Mouse (Mus musculus) neural tube, embryonic 11.5 days (tissue): Measurements from ENCODE around the gene Ddx55. TPM values are rescaled to one million over a fixed set of nuclear protein-coding genes. Genes with fewer than 3 reads are reported as not detected.

ENCODE experiments used
- ATAC-seq: fragments of 200-750 bp; cut with Nextera tagmentation; 2 replicates; pipeline ENCODE4 v1.8.0; 2017; ENCODE audit warnings: moderate number of reproducible peaks, mild to moderate bottlenecking, moderate TSS enrichment, moderate library complexity; ENCODE audit not compliant: insufficient read depth, low FRiP score, low TSS enrichment
- DNase-seq: peaks from one replicate; pipeline ENCODE4 v3.0.0-alpha.2; 2015; ENCODE audit warnings: low spot score
- H3K27ac ChIP-seq: fragments of 300-500 bp; sonication (generic); 2 replicates; pipeline ENCODE4 v1.5.1; 2014; ENCODE audit warnings: low read depth, mild to moderate bottlenecking, low read length
- H3K27me3 ChIP-seq: fragments of 300-500 bp; sonication (generic); 2 replicates; pipeline ENCODE4 v1.6.1; 2014; ENCODE audit warnings: mild to moderate bottlenecking, low read length, mixed read lengths; ENCODE audit not compliant: control insufficient read depth, insufficient read depth
- H3K36me3 ChIP-seq: fragments of 300-500 bp; sonication (generic); 2 replicates; pipeline ENCODE4 v1.6.1; 2014; ENCODE audit warnings: mild to moderate bottlenecking, low read length, moderate library complexity, mixed read lengths; ENCODE audit not compliant: control insufficient read depth, insufficient read depth
- H3K4me1 ChIP-seq: fragments of 300-500 bp; sonication (generic); 2 replicates; pipeline ENCODE4 v1.6.1; 2014; ENCODE audit warnings: low read length, mixed read lengths; ENCODE audit not compliant: control insufficient read depth, insufficient read depth
- H3K4me2 ChIP-seq: fragments of 300-500 bp; sonication (generic); 2 replicates; pipeline ENCODE4 v1.6.1; 2014; ENCODE audit warnings: low read depth, mild to moderate bottlenecking, moderate library complexity
- H3K4me3 ChIP-seq: fragments of 300-500 bp; sonication (generic); 2 replicates; pipeline ENCODE4 v1.5.1; 2014; ENCODE audit warnings: low read depth, low read length
- H3K9ac ChIP-seq: fragments of 300-500 bp; sonication (generic); 2 replicates; pipeline ENCODE4 v1.6.1; 2014; ENCODE audit warnings: mild to moderate bottlenecking, low read length
- H3K9me3 ChIP-seq: fragments of 300-500 bp; sonication (generic); 2 replicates; pipeline ENCODE4 v1.6.1; 2016; ENCODE audit warnings: low read length; ENCODE audit not compliant: control insufficient read depth
- WGBS: fragments of 180-500 bp; shearing (Covaris S2); extraction: QIAGEN DNeasy Blood & Tissue Kit; methylation state at CpG from one replicate; pipeline ENCODE4 v1.1.7; 2014; 5-methylcytosine and 5-hydroxymethylcytosine counted together
- polyA plus RNA-seq: library from polyadenylated mRNA; unstranded; fragments of >200 nt; fragmentation: Nextera tagmentation; extraction: Ambion mirVana; gene quantifications from 2 replicates; pipeline ENCODE4 v1.2.1, GENCODE M21; 2014

Gene Ddx55
- polyA plus RNA-seq, 1 experiment from 2014 or later: 18.4 TPM

DNA sequence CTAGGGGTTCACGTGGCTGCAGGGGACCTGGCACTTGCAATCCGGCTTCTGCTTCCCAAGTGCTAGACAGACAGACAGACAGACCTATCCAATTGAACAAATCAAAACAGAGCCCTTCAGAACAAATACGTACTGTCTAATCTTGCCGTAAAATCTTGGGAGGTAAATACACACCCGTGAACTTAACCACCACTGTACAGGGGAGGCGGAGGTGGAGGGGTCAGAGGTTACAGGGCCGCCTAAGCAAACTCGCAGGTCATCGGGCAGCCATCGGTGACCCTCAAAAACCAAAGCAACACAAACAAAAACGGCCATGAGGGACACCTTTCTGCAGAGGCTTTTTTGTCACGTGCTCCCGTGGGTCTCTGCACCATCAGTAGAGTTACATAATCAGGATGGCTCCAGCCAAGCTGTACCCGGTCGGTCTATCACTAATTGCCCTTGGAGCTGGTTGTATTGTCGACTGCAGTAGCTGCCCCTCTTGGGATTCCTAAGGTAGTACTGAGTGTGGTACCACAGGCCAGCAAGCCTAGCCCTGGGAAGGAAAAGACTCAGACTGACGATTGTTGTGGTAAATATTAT lies 52.5 kb downstream of the Ddx55 start:
- no peaks in the 10 kb centered on the region; the same call in 1 of the 2 replicates for H3K36me3 ChIP-seq
- no peaks in the 10 kb centered on the region for H3K27me3 ChIP-seq
- H3K27ac ChIP-seq: no peak overlapping the region
- ATAC-seq (no peak), DNase-seq (no peak)
- WGBS: 87% methylated on average over 17 of the region's 17 CpGs
- H3K9ac ChIP-seq: no peak overlapping the region
- no peaks in the 10 kb centered on the region for H3K9me3 ChIP-seq
- H3K4me3 ChIP-seq: no peak overlapping the region
- H3K4me1 ChIP-seq: no peaks in the 10 kb centered on the region
- no peak overlapping the region for H3K4me2 ChIP-seq

DNA sequence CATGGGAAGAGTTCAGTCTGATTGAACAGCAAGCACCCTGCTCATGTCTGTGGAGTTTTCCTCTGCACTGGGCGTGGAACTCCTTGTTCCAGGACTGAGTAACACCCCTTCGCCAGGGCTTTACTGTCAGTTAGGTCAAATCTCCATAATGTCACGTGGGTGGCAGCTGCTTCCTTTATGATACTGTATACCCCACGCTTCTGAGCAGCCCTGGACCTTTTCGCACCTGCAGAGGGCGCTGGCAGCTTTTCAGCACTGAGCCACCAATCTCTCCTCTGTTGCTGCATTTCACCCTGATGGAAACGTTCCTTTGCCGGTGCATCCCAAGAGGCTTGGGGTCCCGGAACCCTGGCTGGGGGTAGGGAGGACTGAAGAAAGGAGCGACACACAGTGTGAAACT lies 58.3 kb downstream of the Ddx55 start:
- no peak for ATAC-seq

DNA sequence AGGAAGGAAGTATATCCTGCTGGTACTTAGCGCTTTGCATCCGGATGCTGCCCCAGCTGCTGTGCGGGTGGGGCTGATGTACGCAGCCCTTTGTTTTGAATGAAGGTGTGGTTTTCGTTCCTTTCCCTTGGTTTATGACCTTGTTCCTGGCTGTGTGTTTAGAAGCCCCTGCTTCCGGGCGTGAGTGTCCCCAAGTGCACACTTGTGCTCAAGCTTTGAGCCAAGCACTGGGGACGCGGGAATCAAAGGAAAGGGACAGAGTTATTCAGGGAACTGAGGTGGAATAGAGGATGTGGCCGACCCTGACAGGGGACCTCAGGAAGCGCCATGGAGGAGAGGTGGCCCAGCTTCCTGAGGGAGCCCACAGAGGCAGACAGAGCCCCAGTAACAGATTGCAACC lies 62.0 kb downstream of the Ddx55 start:
- no peak for ATAC-seq

More for the DNA sequence above, 58.3 kb downstream of the Ddx55 start:
- Histone ChIP-seq H3K27me3 (no peaks in the 10 kb centered on the region), H3K36me3 (no peaks in the 10 kb centered on the region; the same call in 1 of the 2 replicates), H3K4me3 (no peak overlapping the region), H3K9me3 (no peaks in the 10 kb centered on the region), H3K27ac (no peak overlapping the region), H3K4me2 (no peak overlapping the region), H3K9ac (no peak overlapping the region), H3K4me1 (no peaks in the 10 kb centered on the region)
- DNase-seq: no peak
- 80% methylated on average over 10 of the region's 10 CpGs for WGBS

DNA sequence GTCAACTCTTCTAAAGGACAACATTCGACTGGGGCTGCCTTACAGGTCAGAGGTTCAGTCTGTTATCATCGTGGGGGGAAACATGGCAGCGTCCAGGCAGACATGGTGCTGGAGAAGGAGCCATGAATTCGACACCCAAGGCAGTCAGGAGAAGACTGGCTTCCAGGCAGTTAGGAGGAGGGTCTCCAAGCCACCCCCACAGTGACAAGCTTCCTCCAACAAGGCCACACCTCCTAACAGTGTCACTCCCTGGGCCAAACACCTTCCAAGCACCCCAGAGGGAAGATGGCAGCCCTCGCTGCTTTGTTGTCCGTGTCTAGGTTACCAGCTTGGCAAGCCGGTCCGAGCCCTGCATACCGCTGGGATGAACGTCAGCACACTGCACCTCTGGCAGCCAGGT lies 66.0 kb downstream of the Ddx55 start:
- Histone ChIP-seq H3K9ac (no peak overlapping the region), H3K9me3 (no peaks in the 10 kb centered on the region), H3K4me1 (no peaks in the 10 kb centered on the region), H3K36me3 (no peaks in the 10 kb centered on the region), H3K27me3 (no peaks in the 10 kb centered on the region), H3K4me3 (no peak overlapping the region), H3K4me2 (no peak overlapping the region), H3K27ac (no peak overlapping the region)
- DNase-seq: no peak
- WGBS: 82% methylated on average over 10 of the region's 10 CpGs
- no peak for ATAC-seq

More for the DNA sequence above, 62.0 kb downstream of the Ddx55 start:
- Histone ChIP-seq H3K9ac (no peak overlapping the region), H3K27ac (no peak overlapping the region), H3K4me3 (no peak overlapping the region), H3K9me3 (no peaks in the 10 kb centered on the region), H3K4me1 (no peaks in the 10 kb centered on the region), H3K27me3 (no peaks in the 10 kb centered on the region), H3K36me3 (no peaks in the 10 kb centered on the region), H3K4me2 (no peak overlapping the region)
- 84% methylated on average over 11 of the region's 11 CpGs for WGBS
- DNase-seq: no peak

Other genes starting within 250 kb of the Ddx55 start
- 16.5 and 17.3 TPM in 2 replicates for gene Mphosph9, start 224.9 kb upstream of the Ddx55 start, polyA plus RNA-seq
- gene 2810006K23Rik, start 224.8 kb upstream of the Ddx55 start, polyA plus RNA-seq: 21.7 and 23.0 TPM in 2 replicates
- 431 and 462 TPM in 2 replicates for gene Cdk2ap1, start 189.8 kb upstream of the Ddx55 start, polyA plus RNA-seq
- gene Sbno1, start 126.9 kb upstream of the Ddx55 start, polyA plus RNA-seq: 87.0 and 88.2 TPM in 2 replicates
- 115 and 121 TPM in 2 replicates for gene Kmt5a, start 112.9 kb upstream of the Ddx55 start, polyA plus RNA-seq
- gene Rilpl2, start 74.5 kb upstream of the Ddx55 start, polyA plus RNA-seq: 19.0 and 20.9 TPM in 2 replicates
- 14.7 TPM in 2 replicates for gene Snrnp35, start 69.7 kb upstream of the Ddx55 start, polyA plus RNA-seq
- gene Rilpl1, start 21.5 kb upstream of the Ddx55 start, polyA plus RNA-seq: 21.3 and 23.2 TPM in 2 replicates
- 480 and 486 TPM in 2 replicates for gene Tmed2, start 12.2 kb upstream of the Ddx55 start, polyA plus RNA-seq
- 81.0 and 94.5 TPM in 2 replicates for gene Eif2b1, start 26.3 kb downstream of the Ddx55 start, polyA plus RNA-seq
- gene Gtf2h3, start 26.3 kb downstream of the Ddx55 start, polyA plus RNA-seq: 73.3 and 83.0 TPM in 2 replicates
- 50.4 and 51.0 TPM in 2 replicates for gene Atp6v0a2, start 75.7 kb downstream of the Ddx55 start, polyA plus RNA-seq
- 0.03 and 0.05 TPM in 2 replicates for gene Dnah10, start 172.2 kb downstream of the Ddx55 start, polyA plus RNA-seq